Mouse (Mus musculus): ENCODE results near the gene Cfl1. TPM values are rescaled to one million over a fixed set of nuclear protein-coding genes. Genes with fewer than 3 reads are reported as not detected.

Gene Cfl1
- polyA plus RNA-seq, 1 experiment from 2014 or later: 4,021 TPM

GRCm38 (mm10) chr19:5461411-5461810 lies 28.8 kb upstream of the Cfl1 start:
- 85% methylated on average over 6 of the region's 6 CpGs for WGBS
- ATAC-seq (ENCODE audit: low FRiP score, low TSS enrichment) (no peak), DNase-seq (no peak)

GRCm38 (mm10) chr19:5463212-5463611 lies 27.0 kb upstream of the Cfl1 start:
- DNase-seq (no peak), ATAC-seq (ENCODE audit: low FRiP score, low TSS enrichment) (no peak)
- H3K4me1 ChIP-seq (ENCODE audit: control insufficient read depth, insufficient read depth, low read length): peaks cover 19% of the 10 kb centered on the region
- H3K36me3 ChIP-seq (ENCODE audit: control insufficient read depth, insufficient read depth, low read length): peaks cover 51% of the 10 kb centered on the region
- no peaks in the 10 kb centered on the region for H3K27me3 ChIP-seq (ENCODE audit: control insufficient read depth, insufficient read depth, low read length)
- no peak overlapping the region for H3K27ac ChIP-seq (replicated peaks; ENCODE audit: low read depth, low read length)
- H3K4me2 ChIP-seq (ENCODE audit: low read length): no peak overlapping the region
- no peaks in the 10 kb centered on the region for H3K9me3 ChIP-seq (ENCODE audit: control insufficient read depth, low read length)
- no peak overlapping the region for H3K4me3 ChIP-seq (replicated peaks; ENCODE audit: low read depth, low read length)
- WGBS: 93% methylated on average over 9 of the region's 9 CpGs
- no peak overlapping the region for H3K9ac ChIP-seq (replicated peaks; ENCODE audit: low read length)

More at GRCm38 (mm10) chr19:5461411-5461810, 28.8 kb upstream of the Cfl1 start:
- Histone ChIP-seq H3K36me3 (ENCODE audit: control insufficient read depth, insufficient read depth, low read length) (peaks cover 34% of the 10 kb centered on the region), H3K27ac (replicated peaks; ENCODE audit: low read depth, low read length) (no peak overlapping the region), H3K9me3 (ENCODE audit: control insufficient read depth, low read length) (no peaks in the 10 kb centered on the region), H3K4me1 (ENCODE audit: control insufficient read depth, insufficient read depth, low read length) (peaks cover 27% of the 10 kb centered on the region), H3K4me3 (replicated peaks; ENCODE audit: low read depth, low read length) (peak overlapping the region; percentile 86), H3K4me2 (ENCODE audit: low read length) (peak overlapping the region; percentile 93), H3K9ac (replicated peaks; ENCODE audit: low read length) (peak overlapping the region; percentile 73; the same call in 1 of the 2 replicates), H3K27me3 (ENCODE audit: control insufficient read depth, insufficient read depth, low read length) (no peaks in the 10 kb centered on the region)

GRCm38 (mm10) chr19:5463791-5464562 lies 26.3 kb upstream of the Cfl1 start:
- WGBS: 37% methylated on average over 15 of the region's 15 CpGs

GRCm38 (mm10) chr19:5465037-5465436 lies 25.2 kb upstream of the Cfl1 start:
- ATAC-seq (ENCODE audit: low FRiP score, low TSS enrichment) (no peak), DNase-seq (no peak)
- 94% methylated on average over 8 of the region's 8 CpGs for WGBS
- H3K4me2 ChIP-seq (ENCODE audit: low read length): no peak overlapping the region
- H3K4me1 ChIP-seq (ENCODE audit: control insufficient read depth, insufficient read depth, low read length): peaks cover 15% of the 10 kb centered on the region
- peaks cover 51% of the 10 kb centered on the region for H3K36me3 ChIP-seq (ENCODE audit: control insufficient read depth, insufficient read depth, low read length)
- no peak overlapping the region for H3K9ac ChIP-seq (replicated peaks; ENCODE audit: low read length)
- H3K27me3 ChIP-seq (ENCODE audit: control insufficient read depth, insufficient read depth, low read length): no peaks in the 10 kb centered on the region
- H3K9me3 ChIP-seq (ENCODE audit: control insufficient read depth, low read length): no peaks in the 10 kb centered on the region
- H3K4me3 ChIP-seq (replicated peaks; ENCODE audit: low read depth, low read length): no peak overlapping the region
- H3K27ac ChIP-seq (replicated peaks; ENCODE audit: low read depth, low read length): no peak overlapping the region

More at GRCm38 (mm10) chr19:5463791-5464562, 26.3 kb upstream of the Cfl1 start:
- H3K4me2 ChIP-seq (ENCODE audit: low read length): peak overlapping the region; percentile 56
- H3K27ac ChIP-seq (replicated peaks; ENCODE audit: low read depth, low read length): peak overlapping the region; percentile 70
- peak; percentile 61 for ATAC-seq (ENCODE audit: low FRiP score, low TSS enrichment)
- H3K9ac ChIP-seq (replicated peaks; ENCODE audit: low read length): peak overlapping the region; percentile 59
- peak overlapping the region; percentile 28 for H3K4me3 ChIP-seq (replicated peaks; ENCODE audit: low read depth, low read length)
- peak; percentile 91 for DNase-seq
- H3K36me3 ChIP-seq (ENCODE audit: control insufficient read depth, insufficient read depth, low read length): peaks cover 51% of the 10 kb centered on the region
- H3K27me3 ChIP-seq (ENCODE audit: control insufficient read depth, insufficient read depth, low read length): no peaks in the 10 kb centered on the region
- H3K4me1 ChIP-seq (ENCODE audit: control insufficient read depth, insufficient read depth, low read length): peaks cover 19% of the 10 kb centered on the region
- H3K9me3 ChIP-seq (ENCODE audit: control insufficient read depth, low read length): no peaks in the 10 kb centered on the region

- no peaks in the 10 kb centered on the region for H3K27me3 ChIP-seq (ENCODE audit: control insufficient read depth, insufficient read depth, low read length)
- no peak for DNase-seq
- ATAC-seq (ENCODE audit: low FRiP score, low TSS enrichment): no peak
- no peaks in the 10 kb centered on the region for H3K9me3 ChIP-seq (ENCODE audit: control insufficient read depth, low read length)
- no peak overlapping the region for H3K27ac ChIP-seq (replicated peaks; ENCODE audit: low read depth, low read length)
- no peak overlapping the region for H3K4me2 ChIP-seq (ENCODE audit: low read length)
- H3K4me1 ChIP-seq (ENCODE audit: control insufficient read depth, insufficient read depth, low read length): peaks cover 6% of the 10 kb centered on the region
- no peak overlapping the region for H3K9ac ChIP-seq (replicated peaks; ENCODE audit: low read length)
- no peak overlapping the region for H3K4me3 ChIP-seq (replicated peaks; ENCODE audit: low read depth, low read length)
- peaks cover 51% of the 10 kb centered on the region for H3K36me3 ChIP-seq (ENCODE audit: control insufficient read depth, insufficient read depth, low read length)
- WGBS: 95% methylated on average over 6 of the region's 6 CpGs
Observed at GRCm38 (mm10) chr19:5466916-5467500, 23.2 kb upstream of the Cfl1 start.

- H3K9ac ChIP-seq (replicated peaks; ENCODE audit: low read length): no peak within 1 kb of the TSS
- DNase-seq (no peak), ATAC-seq (ENCODE audit: low FRiP score, low TSS enrichment) (no peak)
- H3K27me3 ChIP-seq (ENCODE audit: control insufficient read depth, insufficient read depth, low read length): no peaks in the 10 kb centered on the region
- peaks cover 39% of the 10 kb centered on the region for H3K36me3 ChIP-seq (ENCODE audit: control insufficient read depth, insufficient read depth, low read length)
- H3K4me1 ChIP-seq (ENCODE audit: control insufficient read depth, insufficient read depth, low read length): peaks cover 6% of the 10 kb centered on the region
- H3K4me2 ChIP-seq (ENCODE audit: low read length): no peak within 1 kb of the TSS
- no peak within 1 kb of the TSS for H3K27ac ChIP-seq (replicated peaks; ENCODE audit: low read depth, low read length)
- no peak within 1 kb of the TSS for H3K4me3 ChIP-seq (replicated peaks; ENCODE audit: low read depth, low read length)
- no peaks in the 10 kb centered on the region for H3K9me3 ChIP-seq (ENCODE audit: control insufficient read depth, low read length)
- WGBS: 64% methylated on average over 5 of the region's 5 CpGs
Observed at GRCm38 (mm10) chr19:5468374-5468773, 21.9 kb upstream of the Cfl1 start, which contains the start of gene Ctsw. Ctsw (minus strand) TSS chr19:5468507.

- Histone ChIP-seq H3K4me2 (ENCODE audit: low read length) (no peak overlapping the region), H3K4me1 (ENCODE audit: control insufficient read depth, insufficient read depth, low read length) (peaks cover 21% of the 10 kb centered on the region), H3K27me3 (ENCODE audit: control insufficient read depth, insufficient read depth, low read length) (no peaks in the 10 kb centered on the region), H3K36me3 (ENCODE audit: control insufficient read depth, insufficient read depth, low read length) (peaks cover 12% of the 10 kb centered on the region), H3K9me3 (ENCODE audit: control insufficient read depth, low read length) (no peaks in the 10 kb centered on the region), H3K9ac (replicated peaks; ENCODE audit: low read length) (no peak overlapping the region), H3K27ac (replicated peaks; ENCODE audit: low read depth, low read length) (no peak overlapping the region), H3K4me3 (replicated peaks; ENCODE audit: low read depth, low read length) (no peak overlapping the region)
- WGBS: 43% methylated on average over 5 of the region's 5 CpGs
- DNase-seq (no peak), ATAC-seq (ENCODE audit: low FRiP score, low TSS enrichment) (no peak)
Observed at GRCm38 (mm10) chr19:5471846-5472245, 18.4 kb upstream of the Cfl1 start.

- H3K9me3 ChIP-seq (ENCODE audit: control insufficient read depth, low read length): no peaks in the 10 kb centered on the region
- H3K9ac ChIP-seq (replicated peaks; ENCODE audit: low read length): no peak overlapping the region
- no peak overlapping the region for H3K27ac ChIP-seq (replicated peaks; ENCODE audit: low read depth, low read length)
- no peaks in the 10 kb centered on the region for H3K27me3 ChIP-seq (ENCODE audit: control insufficient read depth, insufficient read depth, low read length)
- ATAC-seq (ENCODE audit: low FRiP score, low TSS enrichment) (no peak), DNase-seq (no peak)
- WGBS: 85% methylated on average over 3 of the region's 3 CpGs
- H3K4me3 ChIP-seq (replicated peaks; ENCODE audit: low read depth, low read length): no peak overlapping the region
- H3K4me2 ChIP-seq (ENCODE audit: low read length): no peak overlapping the region
- H3K36me3 ChIP-seq (ENCODE audit: control insufficient read depth, insufficient read depth, low read length): peaks cover 2% of the 10 kb centered on the region; the same call in 1 of the 2 replicates
- H3K4me1 ChIP-seq (ENCODE audit: control insufficient read depth, insufficient read depth, low read length): peaks cover 21% of the 10 kb centered on the region
Observed at GRCm38 (mm10) chr19:5472857-5473256, 17.4 kb upstream of the Cfl1 start.

All from midbrain, embryonic 14.5 days (tissue).